In genomic region chr7:35859601-35860000, GRCm38 (mm10) we compare ENCODE assay signal across 8 mouse cellular contexts. TPM values are rescaled to one million over a fixed set of nuclear protein-coding genes. Genes with fewer than 3 reads are reported as not detected.
DNase-seq lines count a peak whose midpoint lies in the region; ATAC-seq lines count a peak whose summit lies in the region.

No protein-coding gene starts in this region.

- H3K4me3 ChIP-seq in hindbrain, embryonic 10.5 days, result no peak overlapping the region
- no peak overlapping the region for H3K4me3 ChIP-seq in hindbrain, embryonic 13.5 days

- H3K9me3 ChIP-seq in hindbrain, embryonic 10.5 days, result no peaks in the 10 kb centered on the region
- H3K9me3 ChIP-seq in hindbrain, embryonic 13.5 days, result peaks cover 6% of the 10 kb centered on the region; the same call in 1 of the 2 replicates

- peak; percentile 25 for DNase-seq in hindbrain, embryonic 10.5 days (ENCODE audit: low spot score)
- peak; percentile 50 to 55 for DNase-seq in B cell, adult 2 months
- peak; percentile 9 for DNase-seq in MEL-GATA-1-ER (ENCODE audit: extremely low read depth, low read depth)
- peak; percentile 27 for DNase-seq in kidney, adult 9 months
- peak; percentile 20 to 37 for DNase-seq in thymus, postnatal 36 days
- DNase-seq in layer of hippocampus, adult 11-12 months (ENCODE audit: low spot score), result no peak
- DNase-seq in frontal cortex, postnatal 36 days (ENCODE audit: low spot score in 2 of 2), result no peak

- no peaks in the 10 kb centered on the region for H3K36me3 ChIP-seq in hindbrain, embryonic 10.5 days
- no peaks in the 10 kb centered on the region for H3K36me3 ChIP-seq in hindbrain, embryonic 13.5 days

- no peak for ATAC-seq in hindbrain, embryonic 13.5 days (ENCODE audit: low FRiP score)

- no peak overlapping the region for H3K9ac ChIP-seq in hindbrain, embryonic 13.5 days

- H3K27ac ChIP-seq in hindbrain, embryonic 10.5 days, result no peak overlapping the region
- no peak overlapping the region for H3K27ac ChIP-seq in hindbrain, embryonic 13.5 days

- H3K4me2 ChIP-seq in hindbrain, embryonic 13.5 days, result no peak overlapping the region

- WGBS in hindbrain, embryonic 10.5 days, result 23% methylated on average over 3 of the region's 3 CpGs
- WGBS in hindbrain, embryonic 13.5 days, result 29% methylated on average over 3 of the region's 3 CpGs

- H3K27me3 ChIP-seq in hindbrain, embryonic 10.5 days (ENCODE audit: insufficient read depth, poor library complexity, severe bottlenecking), result no peaks in the 10 kb centered on the region
- no peaks in the 10 kb centered on the region for H3K27me3 ChIP-seq in hindbrain, embryonic 13.5 days

- H3K4me1 ChIP-seq in hindbrain, embryonic 10.5 days (replicated peaks), result no peaks in the 10 kb centered on the region
- no peaks in the 10 kb centered on the region for H3K4me1 ChIP-seq in hindbrain, embryonic 13.5 days (replicated peaks)

RNA-seq across cellular contexts. Expression of gene Zfp507, which starts 56.8 kb away (rescaled TPM):
- 15.4 and 19.9 TPM in 2 replicates for polyA plus RNA-seq in hindbrain, embryonic 10.5 days (2016; fragmentation: Nextera tagmentation; extraction: Ambion mirVana)
- 16.9 and 18.5 TPM in 2 replicates for polyA plus RNA-seq in hindbrain, embryonic 13.5 days (2015; fragmentation: Nextera tagmentation; extraction: Ambion mirVana)

Comparison
In these comparisons a context has a peak if more than half of its experiments do, and no peak if none do; other contexts are left out.
1. DNase-seq: peak in hindbrain, embryonic 10.5 days (single experiment), B cell, adult 2 months (2 of 2), MEL-GATA-1-ER (single experiment), kidney, adult 9 months (single experiment) and thymus, postnatal 36 days (2 of 2); none in layer of hippocampus, adult 11-12 months (single experiment) and frontal cortex, postnatal 36 days (0 of 2).